Mouse (Mus musculus) cerebellum, adult 9-11 months (tissue): Measurements from ENCODE around the gene Cyp4f13.

Source experiments
- DNase-seq: peaks from one replicate; pipeline ENCODE4 v3.0.0; 2022

Cyp4f13 gene

DNA sequence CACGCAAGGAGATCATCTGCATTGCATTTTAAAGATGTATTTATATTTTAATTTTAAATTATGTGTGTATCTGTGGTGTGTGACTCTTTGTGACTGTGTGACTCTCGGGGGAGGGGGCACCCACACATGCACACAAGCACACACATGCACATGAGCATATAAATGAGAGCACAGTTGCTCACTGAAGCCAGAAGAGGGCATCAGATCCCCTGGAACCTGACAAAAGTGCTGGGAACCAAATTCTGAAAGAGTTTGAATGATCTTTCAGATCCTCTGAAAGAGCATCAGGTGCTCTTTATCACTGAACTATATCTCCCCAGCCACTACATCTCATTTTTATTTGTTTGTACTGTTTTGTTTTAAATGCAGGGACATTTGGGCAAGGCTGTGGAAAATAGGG is 42.8 kb downstream of the Cyp4f13 start:
- no peak for DNase-seq

DNA sequence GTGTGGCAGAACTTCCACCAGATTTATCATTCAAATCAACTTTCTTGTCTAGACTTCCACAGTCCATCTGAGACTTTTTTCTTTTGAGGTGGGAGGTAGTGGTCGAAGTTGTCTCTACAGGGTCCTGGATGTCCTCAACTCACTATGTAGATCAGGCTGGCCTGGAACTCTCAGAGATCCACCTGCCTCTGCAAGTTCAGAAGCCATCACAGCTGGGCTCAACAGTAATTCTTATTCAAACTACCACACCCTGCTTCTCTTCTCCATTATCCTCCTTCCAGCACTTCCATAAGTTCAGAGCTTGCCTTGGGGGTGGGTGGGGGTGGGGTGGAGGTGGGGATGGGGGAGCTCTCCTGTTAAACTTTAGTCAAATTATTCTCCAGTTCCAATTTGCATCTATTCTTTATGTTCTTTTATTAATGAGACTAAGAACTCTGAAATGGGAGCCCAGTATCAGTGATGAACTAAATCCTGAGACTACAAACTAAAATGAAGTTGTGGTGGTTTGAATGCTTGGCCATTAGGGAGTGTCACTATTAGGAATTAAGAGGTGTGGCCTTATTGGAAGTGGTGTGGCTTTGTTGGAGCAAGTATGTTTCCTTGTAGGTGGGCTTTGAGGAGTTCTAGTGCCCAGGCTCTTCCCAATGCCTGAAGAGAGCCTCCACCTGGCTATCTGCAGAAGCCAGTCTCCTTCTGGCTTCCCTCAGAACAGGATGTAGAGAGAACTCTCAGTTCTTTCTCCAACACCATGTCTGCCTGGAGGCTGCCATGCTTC is 45.3 kb downstream of the Cyp4f13 start:
- DNase-seq, result no peak

DNA sequence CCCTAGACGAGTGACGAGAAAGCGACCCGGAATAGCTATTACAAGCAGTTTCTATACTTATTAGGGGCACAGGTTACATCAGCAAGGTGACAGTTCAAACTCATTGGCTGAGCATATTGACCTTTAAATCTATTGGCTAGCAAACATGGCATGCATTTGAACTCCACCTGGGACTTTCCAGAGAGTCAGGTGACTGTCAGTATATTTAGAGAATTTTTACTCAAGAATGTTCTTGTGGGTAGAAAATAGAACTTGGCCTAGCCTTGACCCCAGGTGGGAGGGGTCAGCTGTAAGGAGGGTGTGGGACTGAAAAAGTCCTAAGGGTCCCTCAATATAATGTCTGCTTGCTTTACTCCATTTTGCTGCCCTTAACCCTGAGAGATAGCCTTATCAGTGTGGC is 51.8 kb downstream of the Cyp4f13 start:
- DNase-seq, result no peak

DNA sequence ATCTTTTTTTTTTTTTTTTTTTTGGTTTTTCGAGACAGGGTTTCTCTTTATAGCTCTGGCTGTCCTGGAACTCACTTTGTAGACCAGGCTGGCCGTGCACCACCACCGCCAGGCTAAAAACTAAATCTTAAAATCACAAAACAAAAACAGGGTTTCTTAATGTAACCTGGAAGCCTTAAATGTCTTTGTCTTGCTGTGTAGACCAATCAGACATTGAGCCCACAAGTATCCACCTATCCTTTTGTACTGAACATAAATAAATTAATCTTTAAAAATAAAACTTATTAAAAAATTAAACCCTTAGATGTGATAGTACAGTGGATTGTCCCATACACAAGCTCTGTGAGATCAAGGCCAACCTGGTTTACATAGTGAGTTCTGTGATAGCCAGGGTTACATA is 53.3 kb downstream of the Cyp4f13 start:
- DNase-seq, result no peak

DNA sequence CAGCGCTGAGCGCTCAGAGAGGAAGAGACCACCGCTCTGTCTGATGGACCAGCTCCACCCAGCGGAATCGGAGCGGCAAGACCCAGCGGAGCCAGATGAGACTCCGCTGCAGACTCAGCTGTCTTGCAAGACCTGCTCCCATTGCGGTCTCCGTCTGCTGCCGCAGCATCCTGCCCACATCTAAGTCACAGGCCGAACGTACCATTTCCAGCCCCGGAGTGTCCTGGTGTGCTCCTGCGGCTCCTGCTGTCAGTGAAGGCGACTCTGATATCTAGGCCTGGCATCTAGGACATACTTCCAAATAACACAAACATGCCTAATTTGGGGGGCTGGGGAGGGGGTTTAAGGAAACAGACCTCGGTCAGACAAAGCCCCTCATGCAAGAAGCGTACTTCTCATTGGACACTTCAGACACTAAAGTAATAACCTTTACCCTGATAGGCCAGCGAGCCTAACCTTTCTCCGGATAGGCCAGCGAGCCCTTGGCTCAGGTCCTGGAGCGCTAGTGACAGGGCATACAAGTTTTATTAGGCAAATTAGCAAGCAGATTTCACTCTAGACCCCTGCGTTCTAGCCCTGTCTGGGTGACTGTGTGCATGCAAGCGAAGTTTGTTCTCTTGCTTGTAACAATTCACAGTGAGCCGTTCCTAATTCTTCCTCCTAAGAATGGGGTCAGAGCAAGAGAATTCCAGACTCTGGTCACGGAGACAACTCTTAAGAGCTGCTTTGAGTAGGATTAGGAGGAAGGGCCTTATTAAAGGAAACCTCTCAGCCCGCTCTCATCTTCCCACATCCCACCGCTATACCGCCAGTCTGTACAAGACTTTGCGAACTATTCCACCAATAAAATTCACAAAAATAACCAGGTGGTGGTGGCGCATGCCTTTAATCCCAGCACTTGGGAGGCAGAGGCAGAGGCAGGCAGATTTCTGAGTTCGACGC is 55.7 kb downstream of the Cyp4f13 start, which contains the start of gene Zfp870:
TSS of gene Zfp870 (minus strand) at position 404 of the 942 bp plus-strand sequence.
- peak; percentile 87 for DNase-seq

DNA sequence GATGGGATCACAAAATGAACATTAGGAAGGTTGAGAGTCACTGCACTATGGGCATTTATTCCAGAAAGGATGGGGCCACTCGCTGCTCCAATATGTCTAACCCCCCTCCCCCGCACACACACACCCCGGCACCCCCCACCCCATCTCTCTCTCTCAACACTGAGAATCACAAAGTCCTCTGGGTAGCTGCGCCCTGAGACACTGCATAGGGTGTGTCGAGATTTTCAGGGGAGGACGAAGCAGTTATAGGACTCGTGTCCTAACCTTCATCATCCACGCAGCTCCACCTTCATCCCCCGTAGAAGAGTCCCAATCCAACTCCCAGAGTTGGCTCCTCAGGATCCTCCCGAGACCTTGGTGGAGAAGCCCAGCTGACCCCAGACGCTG is 56.4 kb downstream of the Cyp4f13 start:
- DNase-seq, result no peak

DNA sequence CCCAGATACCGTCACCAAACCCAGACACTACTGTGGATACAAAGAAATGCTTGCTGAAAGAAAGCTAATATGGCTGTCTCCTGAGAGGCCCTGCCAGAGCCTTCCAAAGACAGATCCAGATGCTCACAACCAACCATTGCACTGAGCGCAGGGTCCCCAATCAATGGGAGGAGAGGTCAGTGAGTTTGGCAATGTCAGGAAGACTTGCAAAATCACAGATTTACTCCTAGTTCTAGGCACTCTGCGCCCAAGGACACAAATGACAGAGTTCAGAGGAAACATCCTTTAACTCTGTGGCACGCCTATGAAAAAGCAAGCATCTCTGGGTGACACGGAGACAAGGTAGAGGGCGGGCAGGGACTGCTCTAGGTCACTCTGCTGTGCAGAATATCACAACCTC is 57.6 kb downstream of the Cyp4f13 start:
- DNase-seq, result no peak

DNA sequence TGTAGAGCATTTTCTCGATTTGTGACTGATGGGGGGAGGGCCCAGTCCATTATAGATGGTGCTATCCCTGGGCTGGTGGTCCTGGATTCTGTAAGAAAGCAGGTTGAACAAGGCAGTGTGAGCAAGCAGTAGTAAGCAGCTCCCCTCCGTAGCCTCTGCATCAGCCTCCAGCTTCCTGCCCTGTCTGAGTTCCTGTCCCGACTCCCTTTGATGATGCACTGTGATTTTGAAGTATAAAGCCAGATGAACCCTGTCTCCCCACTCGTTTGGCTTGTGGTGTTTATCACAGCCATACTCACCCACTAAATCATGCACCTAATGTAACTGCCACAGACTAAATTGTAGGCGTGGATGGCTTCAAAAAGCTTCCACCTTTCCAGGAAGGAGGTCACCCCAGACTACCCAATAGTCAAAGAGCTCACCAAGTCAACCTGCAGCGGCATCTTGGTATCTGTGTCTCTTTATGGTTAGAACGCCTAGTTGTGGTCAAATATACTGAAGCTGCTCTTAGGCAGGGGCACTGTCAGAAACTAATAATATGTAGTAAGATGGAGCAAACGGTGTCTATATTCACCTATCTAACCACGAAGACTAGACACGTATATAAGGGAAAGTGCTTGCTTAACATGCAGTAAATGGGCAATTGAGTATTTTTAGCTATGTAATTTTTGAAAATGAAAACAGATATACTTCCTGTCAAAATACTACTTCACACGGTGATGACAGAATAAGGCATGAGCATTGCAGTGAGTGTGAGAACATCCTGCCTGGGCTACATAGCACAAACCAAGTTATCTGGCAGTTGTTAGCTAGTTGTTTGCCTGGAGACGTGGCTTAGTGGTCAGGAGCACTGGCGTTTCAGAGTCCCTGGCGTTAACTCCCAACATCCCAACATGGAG is 66.6 kb downstream of the Cyp4f13 start:
- DNase-seq, result no peak

DNA sequence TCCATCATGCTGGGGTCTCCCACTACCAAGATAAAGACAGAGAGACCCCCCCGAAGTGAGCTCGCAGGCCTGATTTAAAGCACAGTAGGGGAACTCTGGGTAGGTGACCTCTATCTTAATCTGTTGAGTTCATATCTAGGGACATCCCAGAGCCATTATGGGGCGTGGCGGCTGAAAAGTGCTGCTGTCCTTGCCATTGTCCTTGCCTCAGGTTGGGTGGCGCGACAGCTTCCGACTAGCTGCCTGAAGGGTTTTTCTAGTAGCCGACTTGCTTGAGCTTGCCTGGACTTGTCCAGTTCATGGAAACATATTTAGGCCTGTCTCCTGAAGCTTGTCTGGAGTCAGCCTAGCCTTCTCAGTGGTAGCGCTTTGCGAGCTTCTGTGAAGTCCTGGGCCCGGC is 68.4 kb downstream of the Cyp4f13 start:
- DNase-seq, result no peak

DNA sequence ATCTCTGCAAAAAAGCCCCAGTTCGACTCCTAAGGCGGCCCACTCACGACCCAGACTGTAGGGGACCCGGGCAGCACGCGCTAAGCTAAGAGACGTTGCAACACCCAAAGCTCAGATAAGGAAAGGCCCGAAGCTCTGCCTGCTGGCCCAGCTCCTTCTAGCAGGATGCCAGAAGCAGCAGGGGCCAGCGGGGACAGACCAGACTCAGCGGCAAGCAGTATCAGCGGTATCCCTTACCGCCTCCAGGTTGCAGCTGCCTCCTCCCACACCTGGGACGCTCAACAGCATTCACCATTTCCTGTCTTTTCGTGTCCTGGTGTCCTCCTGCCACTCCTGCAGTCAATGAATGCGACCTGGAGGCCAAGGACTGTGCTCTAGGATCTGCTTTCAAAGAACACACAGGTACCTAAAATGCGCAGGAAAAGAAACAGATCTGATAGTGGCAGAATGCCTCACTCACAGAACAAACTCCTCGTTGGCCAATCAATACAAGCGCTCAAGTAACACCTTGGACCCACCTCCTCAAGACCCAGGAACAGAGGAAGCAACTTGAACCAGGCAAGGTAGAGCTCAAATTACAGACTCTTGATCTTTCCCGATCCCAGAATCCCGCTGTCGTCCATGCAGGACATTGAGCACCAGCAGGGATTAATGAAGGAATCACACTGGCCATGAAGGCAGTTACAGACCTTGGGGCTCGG is 69.6 kb downstream of the Cyp4f13 start:
- DNase-seq, result no peak
